Mouse (Mus musculus) intestine, embryonic 14.5 days (tissue): ENCODE measurements around the gene Ankrd55. TPM values are rescaled to one million over a fixed set of nuclear protein-coding genes. Genes with fewer than 3 reads are reported as not detected.

Experiments used
- ATAC-seq: fragments of 200-750 bp; cut with Nextera tagmentation; replicated peaks from 2 replicates; pipeline ENCODE4 v1.8.0; 2017; ENCODE audit warnings: low read depth, moderate number of reproducible peaks, moderate TSS enrichment, moderate library complexity; ENCODE audit not compliant: low FRiP score, low TSS enrichment
- DNase-seq: peaks from one replicate; pipeline ENCODE4 v3.0.0-alpha.2; 2018; ENCODE audit warnings: low spot score
- H3K27ac ChIP-seq: fragments of 300-500 bp; sonication (generic); 2 replicates; pipeline ENCODE4 v1.5.1; 2014; ENCODE audit warnings: low read depth, mild to moderate bottlenecking, control low read depth
- H3K27me3 ChIP-seq: fragments of 300-500 bp; sonication (generic); replicated peaks from 2 replicates; pipeline ENCODE4 v1.6.1; 2014; ENCODE audit warnings: low read length, control low read depth; ENCODE audit not compliant: control insufficient read depth, insufficient read depth
- H3K36me3 ChIP-seq: fragments of 300-500 bp; sonication (generic); 2 replicates; pipeline ENCODE4 v1.6.1; 2014; ENCODE audit warnings: low read length, control low read depth; ENCODE audit not compliant: control insufficient read depth, insufficient read depth
- H3K4me1 ChIP-seq: fragments of 300-500 bp; sonication (generic); replicated peaks from 2 replicates; pipeline ENCODE4 v1.6.1; 2014; ENCODE audit warnings: low read length, control low read depth, mixed read lengths; ENCODE audit not compliant: control insufficient read depth, insufficient read depth
- H3K4me2 ChIP-seq: fragments of 300-500 bp; sonication (generic); 2 replicates; pipeline ENCODE4 v1.6.1; 2014; ENCODE audit warnings: low read length
- H3K4me3 ChIP-seq: fragments of 300-500 bp; sonication (generic); 2 replicates; pipeline ENCODE4 v1.5.1; 2014; ENCODE audit warnings: low read depth, low read length, control low read depth, mixed read lengths
- H3K9ac ChIP-seq: fragments of 300-500 bp; sonication (generic); 2 replicates; pipeline ENCODE4 v1.6.1; 2014; ENCODE audit warnings: mild to moderate bottlenecking, low read length
- H3K9me3 ChIP-seq: fragments of 300-500 bp; sonication (generic); 2 replicates; pipeline ENCODE4 v1.6.1; 2016; ENCODE audit warnings: low read length, control low read depth; ENCODE audit not compliant: control insufficient read depth
- WGBS: fragments of 180-500 bp; shearing (Covaris S2); extraction: QIAGEN DNeasy Blood & Tissue Kit; methylation state at CpG from one replicate; pipeline ENCODE4 v1.1.7; 2014; 5-methylcytosine and 5-hydroxymethylcytosine counted together
- polyA plus RNA-seq: library from polyadenylated mRNA; unstranded; fragments of >200 nt; fragmentation: Nextera tagmentation; extraction: Ambion mirVana; gene quantifications from 2 replicates; pipeline ENCODE4 v1.2.1, GENCODE M21; 2014

Gene Ankrd55
- polyA plus RNA-seq, 1 experiment from 2014 or later: 0.39 TPM

- Histone ChIP-seq H3K9me3 (no peaks in the 10 kb centered on the region), H3K27ac (no peak overlapping the region), H3K4me3 (no peak overlapping the region), H3K4me1 (peaks cover 10% of the 10 kb centered on the region; the same call in 1 of the 2 replicates), H3K9ac (no peak overlapping the region), H3K27me3 (no peaks in the 10 kb centered on the region), H3K36me3 (no peaks in the 10 kb centered on the region), H3K4me2 (no peak overlapping the region)
- WGBS: 95% methylated on average over 2 of the region's 2 CpGs
- ATAC-seq (no peak), DNase-seq (no peak)
These were observed 105.1 kb downstream of the Ankrd55 start for GRCm38 (mm10) chr13:112393356-112393755.

GRCm38 (mm10) chr13:112394271-112394670 lies 106.0 kb downstream of the Ankrd55 start:
- Histone ChIP-seq H3K4me3 (no peak overlapping the region), H3K27ac (no peak overlapping the region), H3K9ac (no peak overlapping the region), H3K27me3 (no peaks in the 10 kb centered on the region), H3K36me3 (no peaks in the 10 kb centered on the region), H3K9me3 (no peaks in the 10 kb centered on the region), H3K4me2 (no peak overlapping the region), H3K4me1 (peaks cover 10% of the 10 kb centered on the region; the same call in 1 of the 2 replicates)
- DNase-seq (no peak), ATAC-seq (no peak)
- WGBS: 63% methylated on average over 9 of the region's 9 CpGs

GRCm38 (mm10) chr13:112404723-112405122 lies 116.5 kb downstream of the Ankrd55 start:
- WGBS: 68% methylated on average over 3 of the region's 3 CpGs
- Histone ChIP-seq H3K4me2 (no peak overlapping the region), H3K4me1 (no peaks in the 10 kb centered on the region), H3K9me3 (no peaks in the 10 kb centered on the region), H3K27ac (no peak overlapping the region), H3K27me3 (no peaks in the 10 kb centered on the region), H3K9ac (no peak overlapping the region), H3K4me3 (no peak overlapping the region), H3K36me3 (no peaks in the 10 kb centered on the region)
- ATAC-seq (no peak), DNase-seq (no peak)

- Histone ChIP-seq H3K4me3 (no peak overlapping the region), H3K9ac (no peak overlapping the region), H3K27me3 (no peaks in the 10 kb centered on the region), H3K4me1 (no peaks in the 10 kb centered on the region), H3K9me3 (no peaks in the 10 kb centered on the region), H3K4me2 (no peak overlapping the region), H3K27ac (no peak overlapping the region), H3K36me3 (no peaks in the 10 kb centered on the region)
- WGBS: 49% methylated on average over 1 of the region's 1 CpGs
- DNase-seq: no peak
- ATAC-seq: no peak
These were observed 116.9 kb downstream of the Ankrd55 start for GRCm38 (mm10) chr13:112405184-112405583.

- Histone ChIP-seq H3K36me3 (no peaks in the 10 kb centered on the region), H3K9me3 (no peaks in the 10 kb centered on the region), H3K27ac (no peak overlapping the region), H3K9ac (no peak overlapping the region), H3K4me2 (no peak overlapping the region), H3K4me3 (no peak overlapping the region), H3K4me1 (no peaks in the 10 kb centered on the region), H3K27me3 (no peaks in the 10 kb centered on the region)
- WGBS: 70% methylated on average over 2 of the region's 2 CpGs
- no peak for DNase-seq
- ATAC-seq: no peak
These were observed 118.4 kb downstream of the Ankrd55 start for GRCm38 (mm10) chr13:112406618-112407017.

GRCm38 (mm10) chr13:112407181-112407700 lies 119.0 kb downstream of the Ankrd55 start:
- WGBS: 88% methylated on average over 3 of the region's 3 CpGs
- H3K36me3 ChIP-seq: no peaks in the 10 kb centered on the region
- no peaks in the 10 kb centered on the region for H3K27me3 ChIP-seq
- H3K4me3 ChIP-seq: no peak overlapping the region
- no peaks in the 10 kb centered on the region for H3K9me3 ChIP-seq
- H3K27ac ChIP-seq: no peak overlapping the region
- H3K4me1 ChIP-seq: no peaks in the 10 kb centered on the region
- no peak overlapping the region for H3K9ac ChIP-seq
- H3K4me2 ChIP-seq: no peak overlapping the region
- DNase-seq: no peak
- ATAC-seq: no peak

GRCm38 (mm10) chr13:112407776-112408490 lies 119.7 kb downstream of the Ankrd55 start:
- DNase-seq: no peak
- no peak for ATAC-seq
- 88% methylated on average over 9 of the region's 9 CpGs for WGBS

GRCm38 (mm10) chr13:112408701-112409100 lies 120.5 kb downstream of the Ankrd55 start:
- Histone ChIP-seq H3K27ac (no peak overlapping the region), H3K27me3 (no peaks in the 10 kb centered on the region), H3K36me3 (no peaks in the 10 kb centered on the region), H3K4me1 (no peaks in the 10 kb centered on the region), H3K4me3 (no peak overlapping the region), H3K9ac (no peak overlapping the region), H3K4me2 (no peak overlapping the region), H3K9me3 (no peaks in the 10 kb centered on the region)
- WGBS: 71% methylated on average over 4 of the region's 4 CpGs
- DNase-seq (no peak), ATAC-seq (no peak)

More at GRCm38 (mm10) chr13:112407776-112408490, 119.7 kb downstream of the Ankrd55 start:
- Histone ChIP-seq H3K9me3 (no peaks in the 10 kb centered on the region), H3K36me3 (no peaks in the 10 kb centered on the region), H3K27ac (no peak overlapping the region), H3K9ac (no peak overlapping the region), H3K27me3 (no peaks in the 10 kb centered on the region), H3K4me3 (no peak overlapping the region), H3K4me1 (no peaks in the 10 kb centered on the region), H3K4me2 (no peak overlapping the region)

GRCm38 (mm10) chr13:112409331-112409730 lies 121.1 kb downstream of the Ankrd55 start:
- Histone ChIP-seq H3K4me1 (no peaks in the 10 kb centered on the region), H3K36me3 (no peaks in the 10 kb centered on the region), H3K4me3 (no peak overlapping the region), H3K9ac (no peak overlapping the region), H3K27ac (no peak overlapping the region), H3K27me3 (no peaks in the 10 kb centered on the region), H3K4me2 (no peak overlapping the region), H3K9me3 (no peaks in the 10 kb centered on the region)
- DNase-seq (no peak), ATAC-seq (no peak)
- 82% methylated on average over 2 of the region's 2 CpGs for WGBS
